Mouse (Mus musculus) CH12.LX (cell line): Measurements from ENCODE around the gene Klf7. TPM values are rescaled to one million over a fixed set of nuclear protein-coding genes. Genes with fewer than 3 reads are reported as not detected.

Experiments used
- DNase-seq: peaks from one replicate; pipeline ENCODE4 v3.0.0-alpha.2; 2013; ENCODE audit errors: extremely low read depth
- H3K27ac ChIP-seq: 2 replicates; pipeline ENCODE4 v1.5.1; 2012; ENCODE audit warnings: low read depth, mild to moderate bottlenecking, control low read depth, moderate library complexity; ENCODE audit not compliant: insufficient read depth
- H3K27me3 ChIP-seq: replicated peaks from 2 replicates; pipeline ENCODE3; 2012; ENCODE audit warnings: inconsistent platforms
- H3K36me3 ChIP-seq, 2 experiments: replicated peaks in 1 of 2; 2 replicates each; pipeline versions ENCODE3 to v1.6.1; 2012; ENCODE audit warnings: inconsistent platforms in 1 of 2, low read length in 1 of 2, mild to moderate bottlenecking in 1 of 2, mixed read lengths in 1 of 2, moderate library complexity in 1 of 2; ENCODE audit not compliant: control insufficient read depth in 1 of 2, insufficient read depth in 1 of 2
- H3K4me1 ChIP-seq, 2 experiments: 2 replicates each; pipeline ENCODE4 v1.6.1; 2012; ENCODE audit warnings: inconsistent platforms in 1 of 2, moderate library complexity in 1 of 2; ENCODE audit not compliant: insufficient read depth in 2 of 2, control insufficient read depth in 1 of 2
- H3K4me2 ChIP-seq: 2 replicates; pipeline ENCODE4 v1.6.1; 2012; ENCODE audit warnings: low read depth, mild to moderate bottlenecking, control low read depth; ENCODE audit not compliant: poor library complexity, insufficient read depth, severe bottlenecking
- H3K4me3 ChIP-seq, 3 experiments: fragments of 150-350 bp in 1 of 3; sonication (generic) in 1 of 3; replicated peaks in 1 of 3; 2 replicates each; pipeline versions ENCODE3 to v1.5.1; 2011 to 2012; ENCODE audit warnings: low read depth in 2 of 3, low read length in 2 of 3, mild to moderate bottlenecking in 2 of 3, moderate library complexity in 2 of 3, control low read depth in 1 of 3, improper control_type of control experiment in 1 of 3, inconsistent platforms in 1 of 3, mixed read lengths in 1 of 3; ENCODE audit not compliant: poor library complexity in 1 of 3
- H3K79me2 ChIP-seq: replicated peaks from 2 replicates; pipeline ENCODE4 v1.6.1; 2012; ENCODE audit warnings: mild to moderate bottlenecking, moderate library complexity; ENCODE audit not compliant: control insufficient read depth, poor library complexity, insufficient read depth, severe bottlenecking; ENCODE audit errors: extremely low read depth
- H3K9ac ChIP-seq: 2 replicates; pipeline ENCODE4 v1.6.1; 2012; ENCODE audit warnings: low read depth, mild to moderate bottlenecking, control low read depth, moderate library complexity; ENCODE audit not compliant: insufficient read depth
- H3K9me3 ChIP-seq: replicated peaks from 2 replicates; pipeline ENCODE3; 2012; ENCODE audit warnings: low read length, inconsistent platforms, mixed read lengths
- CHD1 ChIP-seq: IDR thresholded peaks from 2 replicates; pipeline ENCODE4 v1.6.1; 2012; ENCODE audit warnings: low read depth, low read length, improper control_type of control experiment, inconsistent platforms
- EP300 ChIP-seq: IDR thresholded peaks from 2 replicates; pipeline ENCODE4 v1.6.1; 2011; ENCODE audit warnings: low read length, improper control_type of control experiment
- HCFC1 ChIP-seq: IDR thresholded peaks from 2 replicates; pipeline ENCODE4 v1.6.1; 2012; ENCODE audit warnings: low read depth, mild to moderate bottlenecking, inconsistent platforms, low read length, improper control_type of control experiment
- JUN ChIP-seq: IDR thresholded peaks from 2 replicates; pipeline ENCODE4 v1.6.1; 2011; ENCODE audit warnings: low read depth, mild to moderate bottlenecking, low read length, improper control_type of control experiment, moderate library complexity; ENCODE audit not compliant: insufficient read depth
- MAFK ChIP-seq: IDR thresholded peaks from 2 replicates; pipeline ENCODE4 v1.6.1; 2011; ENCODE audit warnings: low read length, improper control_type of control experiment; ENCODE audit not compliant: insufficient replicate concordance
- MAZ ChIP-seq: IDR thresholded peaks from 2 replicates; pipeline ENCODE4 v1.6.1; 2012; ENCODE audit warnings: low read depth, mild to moderate bottlenecking, inconsistent platforms, low read length, improper control_type of control experiment, moderate library complexity
- MYC ChIP-seq: IDR thresholded peaks from 2 replicates; pipeline ENCODE4 v1.6.1; 2011; ENCODE audit warnings: low read depth, mild to moderate bottlenecking, improper control_type of control experiment, low read length
- NELFE ChIP-seq: IDR thresholded peaks from 2 replicates; pipeline ENCODE4 v1.6.1; 2011; ENCODE audit warnings: low read depth, low read length, improper control_type of control experiment
- NRF1 ChIP-seq: IDR thresholded peaks from 2 replicates; pipeline ENCODE4 v1.6.1; 2014; ENCODE audit warnings: low read depth, mild to moderate bottlenecking, inconsistent platforms, low read length, improper control_type of control experiment, moderate library complexity
- PAX5 ChIP-seq: IDR thresholded peaks from 2 replicates; pipeline ENCODE4 v1.6.1; 2012; ENCODE audit warnings: low read length, inconsistent platforms, mixed read lengths
- RAD21 ChIP-seq: IDR thresholded peaks from 2 replicates; pipeline ENCODE4 v1.6.1; 2011; ENCODE audit warnings: low read depth, mild to moderate bottlenecking, low read length, improper control_type of control experiment, moderate library complexity
- RCOR1 ChIP-seq: conservative IDR thresholded peaks from 2 replicates; pipeline ENCODE4 v1.6.1; 2012; ENCODE audit warnings: low read depth, mild to moderate bottlenecking, inconsistent platforms, low read length, improper control_type of control experiment
- TBP ChIP-seq: conservative IDR thresholded peaks from 2 replicates; pipeline ENCODE4 v1.6.1; 2011; ENCODE audit warnings: low read depth, low read length, improper control_type of control experiment
- TCF12 ChIP-seq: IDR thresholded peaks from 2 replicates; pipeline ENCODE4 v1.6.1; 2014; ENCODE audit warnings: low read depth, mild to moderate bottlenecking, inconsistent platforms, low read length, improper control_type of control experiment
- UBTF ChIP-seq: IDR thresholded peaks from 2 replicates; pipeline ENCODE4 v1.6.1; 2012; ENCODE audit warnings: low read depth, mild to moderate bottlenecking, inconsistent platforms, low read length, improper control_type of control experiment, moderate library complexity
- USF2 ChIP-seq: conservative IDR thresholded peaks from 2 replicates; pipeline ENCODE4 v1.6.1; 2011; ENCODE audit warnings: low read depth, low read length, improper control_type of control experiment
- ZC3H11A ChIP-seq: IDR thresholded peaks from 2 replicates; pipeline ENCODE4 v1.6.1; 2012; ENCODE audit warnings: low read depth, mild to moderate bottlenecking, inconsistent platforms, low read length, improper control_type of control experiment
- ZKSCAN1 ChIP-seq: IDR thresholded peaks from 2 replicates; pipeline ENCODE4 v1.6.1; 2012; ENCODE audit warnings: low read depth, inconsistent platforms, low read length, improper control_type of control experiment, borderline replicate concordance
- ZMIZ1 ChIP-seq: IDR thresholded peaks from 2 replicates; pipeline ENCODE4 v1.6.1; 2012; ENCODE audit warnings: low read depth, mild to moderate bottlenecking, inconsistent platforms, low read length, improper control_type of control experiment
- dilution Hi-C: fragments of 300-500 bp; cut with MboI; formaldehyde crosslinking; loops from 2 replicates; pipeline ENCODE4 v1.14.3; 2020; ENCODE audit warnings: low sequenced_read_pairs; ENCODE audit not compliant: extremely low pct_unique_long_range_greater_than_20kb, extremely low pct_ligation_motif_present
- in situ Hi-C: fragments of 300-500 bp; cut with MboI; formaldehyde crosslinking; loops from 3 replicates; pipeline ENCODE4 v1.14.3; 2019; ENCODE audit warnings: low sequenced_read_pairs, low pct_ligation_motif_present, low pct_unique_long_range_greater_than_20kb, mixed read lengths
- polyA plus RNA-seq: library from polyadenylated mRNA; unstranded; fragments of >175 nt; gene quantifications from 2 replicates; pipeline ENCODE4 v1.2.1, GENCODE M21; 2012; ENCODE audit warnings: low read depth; ENCODE audit not compliant: insufficient read length
- total RNA-seq, 2 experiments: library from RNA; depleted of rRNA; stranded (reverse); fragments of 300-350 nt in 1 of 2; fragments of >200 nt in 1 of 2; gene quantifications; 2 replicates each; pipeline ENCODE4 v1.2.3; 2012 to 2014

The Klf7 gene
- total and polyA plus RNA-seq, 3 experiments: 4.3 to 6.5 (median 6.2) TPM

GRCm38 (mm10) chr1:64085875-64086274 lies 36.2 kb downstream of the Klf7 start:
- TF ChIP-seq ZKSCAN1 (no peak), RAD21 (no peak), MAZ (no peak), HCFC1 (no peak), ZMIZ1 (no peak), JUN (no peak), TCF12 (no peak), ZC3H11A (no peak), RCOR1 (no peak)
- Histone ChIP-seq H3K36me3 (peaks cover 0 to 5% of the 10 kb centered on the region in 2 experiments), H3K79me2 (peaks cover 4% of the 10 kb centered on the region; the same call in 1 of the 2 replicates), H3K9me3 (no peaks in the 10 kb centered on the region), H3K4me1 (peaks cover 19 to 54% of the 10 kb centered on the region in 2 experiments), H3K27me3 (no peaks in the 10 kb centered on the region), H3K4me2 (no peak overlapping the region), H3K4me3 (no peak overlapping the region), H3K9ac (no peak overlapping the region), H3K27ac (no peak overlapping the region)
- no peak for DNase-seq
- dilution Hi-C loops: no loop called here
- in situ Hi-C loops: no loop called here

- TF ChIP-seq UBTF (no peak), USF2 (no peak), PAX5 (no peak), TBP (no peak)
- H3K79me2 ChIP-seq: peaks cover 4% of the 10 kb centered on the region; the same call in 1 of the 2 replicates
- no peak for DNase-seq
- H3K4me2 ChIP-seq: no peak overlapping the region
- H3K9ac ChIP-seq: no peak overlapping the region
- peaks cover 0 to 4% of the 10 kb centered on the region in 2 experiments for H3K36me3 ChIP-seq
- H3K27me3 ChIP-seq: no peaks in the 10 kb centered on the region
- in situ Hi-C loops: no loop called here
- H3K4me1 ChIP-seq: peaks cover 14 to 49% of the 10 kb centered on the region in 2 experiments
- no peak overlapping the region for H3K27ac ChIP-seq
- dilution Hi-C loops: no loop called here
- no peaks in the 10 kb centered on the region for H3K9me3 ChIP-seq
- no peak overlapping the region for H3K4me3 ChIP-seq
These were observed 36.7 kb downstream of the Klf7 start for GRCm38 (mm10) chr1:64085361-64085760.

GRCm38 (mm10) chr1:64084706-64085105 lies 37.4 kb downstream of the Klf7 start:
- Histone ChIP-seq H3K79me2 (peaks cover 4% of the 10 kb centered on the region; the same call in 1 of the 2 replicates), H3K36me3 (peaks cover 0 to 4% of the 10 kb centered on the region in 2 experiments), H3K9ac (no peak overlapping the region), H3K27ac (no peak overlapping the region), H3K4me2 (no peak overlapping the region), H3K4me1 (peaks cover 8 to 42% of the 10 kb centered on the region in 2 experiments), H3K27me3 (no peaks in the 10 kb centered on the region), H3K4me3 (no peak overlapping the region), H3K9me3 (no peaks in the 10 kb centered on the region)
- in situ Hi-C loops: no loop called here
- no peak for DNase-seq
- TF ChIP-seq CHD1 (no peak), NRF1 (no peak), MAFK (no peak), MYC (no peak), EP300 (no peak), NELFE (no peak)
- dilution Hi-C loops: no loop called here
